Mouse (Mus musculus) ES-E14 (cell line): ENCODE results near the gene CK137956.

Experiments used
- CHD2 ChIP-seq: IDR thresholded peaks from 2 replicates; pipeline ENCODE4 v1.6.1; 2014; ENCODE audit warnings: mild to moderate bottlenecking, low read depth, low read length, inconsistent platforms
- HCFC1 ChIP-seq: IDR thresholded peaks from 2 replicates; pipeline ENCODE4 v1.6.1; 2012; ENCODE audit warnings: low read length, inconsistent platforms, borderline replicate concordance; ENCODE audit not compliant: insufficient read depth
- MAFK ChIP-seq: IDR thresholded peaks from 2 replicates; pipeline ENCODE4 v1.6.1; 2014; ENCODE audit warnings: mild to moderate bottlenecking, low read depth, low read length, inconsistent platforms; ENCODE audit not compliant: insufficient read depth
- ZC3H11A ChIP-seq: IDR thresholded peaks from 2 replicates; pipeline ENCODE4 v1.6.1; 2012; ENCODE audit warnings: low read depth, mild to moderate bottlenecking, inconsistent platforms, low read length, borderline replicate concordance
- ZNF384 ChIP-seq: IDR thresholded peaks from 2 replicates; pipeline ENCODE4 v1.6.1; 2012; ENCODE audit warnings: low read depth, low read length, inconsistent platforms

GRCm38 (mm10) chr4:127907151-127907550, 63.6 kb downstream of the CK137956 start:
- TF ChIP-seq HCFC1 (no peak), CHD2 (no peak), MAFK (no peak), ZNF384 (no peak), ZC3H11A (no peak)
